Mouse (Mus musculus): ENCODE results near the gene Fam136a.

Fam136a gene

GRCm38 (mm10) chr6:86398986-86399385, 33.5 kb downstream of the Fam136a start:
- DNase-seq: no peak

DNA sequence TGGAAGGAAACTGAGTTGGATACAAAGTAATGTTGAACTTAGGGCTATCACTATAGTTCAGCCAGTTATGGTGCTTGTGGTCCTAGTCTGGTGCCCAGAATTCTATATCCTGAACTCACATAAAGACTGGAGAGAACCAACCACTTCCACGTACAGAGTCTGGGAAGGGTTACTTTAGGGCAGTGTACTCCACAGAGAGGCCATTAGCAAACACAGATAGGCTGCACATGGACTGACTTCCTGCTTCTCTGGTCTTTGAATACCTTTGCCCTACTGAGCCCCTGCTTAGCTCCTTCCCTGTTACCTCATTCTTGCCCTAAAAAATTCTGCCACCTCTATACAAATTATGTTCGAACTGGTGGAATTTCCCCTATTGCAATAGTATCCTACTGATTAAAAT, 34.5 kb downstream of the Fam136a start:
- no peak for DNase-seq

DNA sequence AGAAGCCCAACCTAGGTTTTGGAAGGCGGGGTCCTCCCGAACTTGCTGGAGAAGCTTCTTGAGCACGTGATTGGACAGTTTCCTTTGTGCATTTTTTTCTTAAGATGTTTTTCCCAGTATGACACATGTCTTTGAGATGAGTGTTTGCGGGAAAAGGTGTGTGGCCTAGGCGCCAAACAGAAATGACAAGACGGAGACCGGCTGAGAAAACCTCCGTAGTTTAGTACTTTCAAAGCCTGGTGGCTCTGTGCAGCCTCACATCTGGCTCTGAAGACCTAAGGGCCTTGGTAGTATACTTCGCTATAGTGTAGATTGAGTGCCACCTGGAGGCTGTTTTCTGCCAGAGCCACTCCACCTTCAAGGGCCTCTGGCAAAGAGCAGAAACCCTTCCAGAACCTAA, 35.5 kb downstream of the Fam136a start:
- DNase-seq: peak; percentile 89

DNA sequence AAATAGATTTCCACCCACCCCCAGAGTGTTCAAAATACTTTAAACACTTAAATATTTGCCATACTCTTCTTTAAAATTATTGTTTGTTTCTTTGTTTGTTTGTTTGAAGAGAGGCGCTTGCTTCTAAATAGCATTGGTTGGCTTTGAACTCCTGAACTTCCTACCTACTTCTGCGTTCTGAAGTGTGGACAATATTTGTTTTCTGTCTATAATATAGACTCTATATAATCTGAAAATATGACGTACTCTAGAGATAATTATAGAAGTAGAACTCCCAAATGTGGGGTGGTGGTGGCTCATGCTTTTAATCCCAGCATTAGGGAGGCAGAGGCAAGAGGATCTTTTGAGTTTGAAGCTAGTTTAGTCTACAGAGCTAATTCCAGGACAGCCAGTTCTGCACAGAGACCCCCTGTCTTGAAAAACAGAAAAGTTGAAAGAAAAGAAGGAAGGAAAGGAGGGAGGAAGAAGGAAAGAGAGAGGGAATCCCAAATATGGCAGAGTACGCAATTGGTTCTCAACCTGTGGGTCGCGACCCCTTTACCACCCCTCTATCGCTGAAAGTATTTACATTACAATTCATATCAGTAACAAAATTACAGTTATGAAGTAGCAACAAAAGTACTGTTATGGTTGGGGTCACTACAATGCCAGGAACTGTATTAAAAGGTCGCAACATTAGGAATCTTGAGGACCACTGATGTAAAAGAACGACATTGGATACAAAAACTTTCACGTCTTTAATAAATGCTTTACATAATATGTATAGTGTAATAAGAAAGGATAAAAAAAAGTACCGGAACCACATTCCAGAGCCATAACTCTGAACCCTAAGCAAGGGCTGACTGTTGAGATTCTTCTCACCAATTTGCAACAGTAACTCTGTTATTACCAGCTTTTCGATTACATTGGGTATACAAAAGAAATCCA, 37.5 kb downstream of the Fam136a start:
- peak; percentile 38 for DNase-seq

DNA sequence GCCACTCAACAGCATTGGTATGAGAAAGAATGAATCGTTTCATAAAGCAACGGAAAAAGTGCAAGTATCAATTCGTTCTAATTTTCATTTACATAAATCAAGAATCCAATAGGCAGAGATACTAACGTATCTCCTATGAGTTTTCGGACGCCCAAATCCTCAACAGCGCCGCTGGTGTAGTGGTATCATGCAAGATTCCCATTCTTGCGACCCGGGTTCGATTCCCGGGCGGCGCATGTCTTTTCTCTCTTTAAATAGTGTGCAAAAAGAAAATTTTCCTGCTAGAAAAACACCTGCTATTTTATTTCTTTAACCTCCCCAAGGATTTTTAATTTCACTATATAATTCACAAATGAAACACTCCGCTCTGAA, 38.3 kb downstream of the Fam136a start:
- DNase-seq: peak; percentile 83

DNA sequence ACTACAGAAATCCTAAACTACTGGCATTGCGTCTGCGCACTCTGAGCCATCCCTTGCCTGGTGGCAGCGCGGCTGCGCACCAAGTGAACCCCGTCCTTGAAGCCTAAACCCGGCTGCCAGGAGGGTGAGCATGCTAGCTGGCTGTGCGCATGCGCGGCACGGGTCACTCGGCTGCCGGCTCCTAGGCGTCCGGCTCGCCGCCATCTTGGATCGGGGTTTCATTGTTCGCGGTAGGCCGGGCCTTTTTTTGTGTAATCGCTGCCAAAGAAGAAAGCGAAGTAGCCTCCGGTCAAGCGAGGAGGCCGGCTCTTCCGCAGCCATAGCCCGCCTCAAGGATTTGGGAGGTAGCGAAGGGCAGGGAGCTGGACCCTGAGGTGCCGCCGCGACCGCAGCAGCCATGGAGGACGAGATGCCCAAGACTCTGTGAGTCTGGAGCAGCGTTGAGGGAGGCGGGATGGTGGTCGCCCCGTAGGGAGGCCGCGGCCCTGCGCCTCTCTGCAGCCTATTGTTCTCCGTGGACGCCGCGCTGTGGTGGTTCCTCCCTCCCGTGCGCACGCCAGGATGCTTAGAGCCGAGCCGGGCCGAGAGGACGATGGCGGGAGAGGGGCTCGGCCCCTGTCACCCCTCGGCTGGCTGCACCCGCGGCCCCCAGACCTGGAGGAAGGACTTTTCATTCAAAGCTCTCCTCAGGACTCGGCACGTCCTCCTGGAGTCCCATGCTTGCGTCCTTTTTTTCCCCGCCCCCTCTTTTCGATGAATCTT, 38.8 kb downstream of the Fam136a start, which contains the start of gene Tia1:
TSS of gene Tia1 (plus strand) at position 120 of the 762 bp plus-strand sequence.
- peak; percentile 99 for DNase-seq

- DNase-seq: peak; percentile 46
Observed at GRCm38 (mm10) chr6:86404996-86405395, 39.5 kb downstream of the Fam136a start.

- no peak for DNase-seq
Observed at GRCm38 (mm10) chr6:86406306-86406705, 40.9 kb downstream of the Fam136a start.

- no peak for DNase-seq
Observed at GRCm38 (mm10) chr6:86418711-86419110, 53.3 kb downstream of the Fam136a start.

GRCm38 (mm10) chr6:86419239-86419638, 53.8 kb downstream of the Fam136a start:
- DNase-seq: no peak
